Mouse (Mus musculus) embryonic fibroblast, embryonic 13.5 days (primary cell): Measurements from ENCODE around the gene Slco4a1.

Experiments used
- CTCF ChIP-seq: IDR thresholded peaks from 2 replicates; pipeline ENCODE4 v1.5.1; 2011; ENCODE audit warnings: mild to moderate bottlenecking, control low read depth, low read length, moderate library complexity, borderline replicate concordance; ENCODE audit not compliant: insufficient read depth
- POLR2A ChIP-seq: IDR thresholded peaks from 2 replicates; pipeline ENCODE4 v1.6.1; 2011; ENCODE audit warnings: low read depth, mild to moderate bottlenecking, control low read depth, low read length, moderate library complexity

- TF ChIP-seq POLR2A (no peak), CTCF (no peak)
Observed at GRCm38 (mm10) chr2:180468871-180469270, 12.8 kb downstream of the Slco4a1 start.
